Mouse (Mus musculus): ENCODE measurements around the gene Golga4. TPM values are rescaled to one million over a fixed set of nuclear protein-coding genes. Genes with fewer than 3 reads are reported as not detected.

Gene Golga4
- polyA plus RNA-seq (2017; shearing (Covaris generic)): 17.2 TPM

GRCm38 (mm10) chr9:118506020-118506403, at the start of gene Golga4:
Gene Golga4, plus strand, starts transcription at chr9:118506267.

GRCm38 (mm10) chr9:118477961-118478360, 28.1 kb upstream of the Golga4 start, which contains the start of gene Eomes:
Gene Eomes, plus strand, starts transcription at chr9:118478212.

GRCm38 (mm10) chr9:118606148-118606816, 100.2 kb downstream of the Golga4 start, which contains the start of gene Itga9:
Gene Itga9, plus strand, starts transcription at chr9:118606690.

Other genes with a start within 250 kb of the Golga4 start
- 1.8 TPM for gene Eomes, start 28.1 kb upstream of the Golga4 start, polyA plus RNA-seq (2017; shearing (Covaris generic))
- gene Itga9, start 100.4 kb downstream of the Golga4 start, polyA plus RNA-seq (2017; shearing (Covaris generic)): 0.77 TPM

Measured in activated CD4-positive, CD25-positive, alpha-beta regulatory T cell, adult 9 weeks (primary cell).